Mouse (Mus musculus) left cerebral cortex, adult 2 months (tissue): ENCODE results near the gene Sh3gl3. TPM values are rescaled to one million over a fixed set of nuclear protein-coding genes. Genes with fewer than 3 reads are reported as not detected.

Experiments
- DNase-seq, 2 experiments: peaks; one replicate each; pipeline ENCODE4 v3.0.0; 2021 to 2022; ENCODE audit warnings: low spot score in 2 of 2, mixed read lengths in 1 of 2; ENCODE audit errors: extremely low spot score in 1 of 2
- H3K27ac ChIP-seq: fragments of 200-600 bp; 2 replicates; pipeline ENCODE4 v1.8.1; 2022
- H3K4me3 ChIP-seq: fragments of 200-600 bp; 2 replicates; pipeline ENCODE4 v1.8.1; 2022
- CTCF ChIP-seq: fragments of 200-600 bp; IDR thresholded peaks from 2 replicates; pipeline ENCODE4 v1.8.1; 2022; ENCODE audit warnings: antibody characterized with exemption, mild to moderate bottlenecking, moderate library complexity
- intact Hi-C: fragments of 180-260 bp; cut with DNase I; formaldehyde crosslinking; loops from one replicate; pipeline ENCODE4 v1.15.1; 2025
- long read RNA-seq, 2 experiments: library from polyadenylated mRNA; stranded (forward); transcript quantifications; one replicate each; pipeline ENCODE4 v2.0.0; 2021; ENCODE audit warnings: borderline mapping rate in 2 of 2
- total RNA-seq, 2 experiments: library from RNA; stranded (reverse); gene quantifications; 2 replicates each; pipeline ENCODE4 v1.2.3; 2021

The Sh3gl3 gene
- 10 to 100 TPM; 44.5 to 47.0 TPM for total RNA-seq
- long read RNA-seq, experiment 1, transcript Sh3gl3-201 (9 exons, 1,647 nt), result major isoform, 31 of 47 reads
- long read RNA-seq, experiment 1, transcript Sh3gl3-203 (9 exons, 1,486 nt), result minor isoform, 7 of 47 reads
- long read RNA-seq, experiment 1, partial matches to known transcripts, result 0 of 47 reads
- long read RNA-seq, experiment 1, other reads (novel, unspliced or antisense), result 9 of 47 reads
- long read RNA-seq, experiment 2, transcript Sh3gl3-201 (9 exons, 1,647 nt), result major isoform, 26 of 43 reads
- long read RNA-seq, experiment 2, transcript Sh3gl3-203 (9 exons, 1,486 nt), result minor isoform, 7 of 43 reads
- long read RNA-seq, experiment 2, partial matches to known transcripts, result 4 of 43 reads
- long read RNA-seq, experiment 2, other reads (novel, unspliced or antisense), result 6 of 43 reads

GRCm38 (mm10) chr7:82173540-82173939 is at the start of gene Sh3gl3:
TSS of gene Sh3gl3 (plus strand) at chr7:82173840.
- peak within 1 kb of the TSS; percentile 82 for H3K4me3 ChIP-seq
- no peak for DNase-seq
- no peak within 1 kb of the TSS for H3K27ac ChIP-seq
- TF ChIP-seq CTCF, result no peak
- intact Hi-C loops, result loop anchor here (5.0 kb wide), 1 partner anchor 51 kb away; no protein-coding TSS in a partner anchor

- H3K4me3 ChIP-seq, result no peak overlapping the region
- intact Hi-C loops, result no loop called here
- TF ChIP-seq CTCF, result no peak
- no peak for DNase-seq
- no peak overlapping the region for H3K27ac ChIP-seq
Measured at GRCm38 (mm10) chr7:82138196-82138595, 35.4 kb upstream of the Sh3gl3 start.

GRCm38 (mm10) chr7:82147151-82147550 is 26.5 kb upstream of the Sh3gl3 start:
- intact Hi-C loops, result no loop called here
- DNase-seq, result no peak
- no peak for TF ChIP-seq CTCF

GRCm38 (mm10) chr7:82164681-82165080 is 9.0 kb upstream of the Sh3gl3 start:
- TF ChIP-seq CTCF, result no peak
- intact Hi-C loops, result no loop called here
- Histone ChIP-seq H3K4me3 (no peak overlapping the region), H3K27ac (no peak overlapping the region)
- no peak for DNase-seq

More at GRCm38 (mm10) chr7:82147151-82147550, 26.5 kb upstream of the Sh3gl3 start:
- Histone ChIP-seq H3K27ac (no peak overlapping the region), H3K4me3 (no peak overlapping the region)

GRCm38 (mm10) chr7:82174571-82175326 is 1.1 kb downstream of the Sh3gl3 start:
- Histone ChIP-seq H3K4me3 (peak overlapping the region; percentile 82), H3K27ac (peak overlapping the region; percentile 87)
- intact Hi-C loops, result loop anchor here (2.0 to 5.0 kb wide), 2 partner anchors 52 to 88 kb away; no protein-coding TSS in a partner anchor
- peak; percentile 88 to 89 for DNase-seq
- no peak for TF ChIP-seq CTCF

GRCm38 (mm10) chr7:82175327-82175721 is 1.7 kb downstream of the Sh3gl3 start:
- H3K4me3 ChIP-seq, result peak overlapping the region; percentile 82
- DNase-seq, result peak in 1 of 2 experiments; percentile 12
- TF ChIP-seq CTCF, result no peak
- H3K27ac ChIP-seq, result peak overlapping the region; percentile 87
- intact Hi-C loops, result loop anchor here (2.0 kb wide), 1 partner anchor 87 kb away; no protein-coding TSS in a partner anchor

- Histone ChIP-seq H3K4me3 (no peak overlapping the region), H3K27ac (no peak overlapping the region)
- DNase-seq, result peak in 1 of 2 experiments; percentile 6
- TF ChIP-seq CTCF, result peak; percentile 60
- intact Hi-C loops, result no loop called here
Measured at GRCm38 (mm10) chr7:82176192-82176591, 2.6 kb downstream of the Sh3gl3 start.

GRCm38 (mm10) chr7:82177336-82177735 is 3.7 kb downstream of the Sh3gl3 start:
- Histone ChIP-seq H3K27ac (no peak overlapping the region), H3K4me3 (no peak overlapping the region)
- TF ChIP-seq CTCF, result no peak
- intact Hi-C loops, result no loop called here
- peak in 1 of 2 experiments; percentile 4 for DNase-seq

- Histone ChIP-seq H3K27ac (no peak overlapping the region; the same call in 1 of the 2 replicates), H3K4me3 (no peak overlapping the region)
- DNase-seq, result no peak
- intact Hi-C loops, result no loop called here
- no peak for TF ChIP-seq CTCF
Measured at GRCm38 (mm10) chr7:82180919-82181318, 7.3 kb downstream of the Sh3gl3 start.

GRCm38 (mm10) chr7:82182781-82183180 is 9.1 kb downstream of the Sh3gl3 start:
- H3K27ac ChIP-seq, result no peak overlapping the region
- TF ChIP-seq CTCF, result no peak

GRCm38 (mm10) chr7:82191604-82192003 is 18.0 kb downstream of the Sh3gl3 start:
- no peak for TF ChIP-seq CTCF
- intact Hi-C loops, result no loop called here
- DNase-seq, result no peak
- H3K4me3 ChIP-seq, result no peak overlapping the region
- H3K27ac ChIP-seq, result no peak overlapping the region

More at GRCm38 (mm10) chr7:82182781-82183180, 9.1 kb downstream of the Sh3gl3 start:
- no peak overlapping the region for H3K4me3 ChIP-seq
- intact Hi-C loops, result no loop called here
- DNase-seq, result no peak

GRCm38 (mm10) chr7:82192512-82192911 is 18.9 kb downstream of the Sh3gl3 start:
- no peak for DNase-seq
- no peak overlapping the region for H3K4me3 ChIP-seq
- intact Hi-C loops, result no loop called here
- no peak for TF ChIP-seq CTCF
- H3K27ac ChIP-seq, result no peak overlapping the region
